Mouse (Mus musculus) right cerebral cortex, adult 2 months (tissue): ENCODE measurements at regions not wholly inside any gene's neighbourhood (a gene's known extent, or its start where the extent isn't known, plus 50 kb on each side); places are given as distances from the start of the nearest gene placed in this dataset.
"Not testable (repeated sequence)": the region's sequence is repeated elsewhere in the genome, so short reads cannot be mapped to it uniquely, and the experiment has no call there.

ENCODE experiments used
- DNase-seq, 2 experiments: peaks; one replicate each; pipeline ENCODE4 v3.0.0; 2021 to 2022; ENCODE audit warnings: low spot score in 2 of 2

DNA sequence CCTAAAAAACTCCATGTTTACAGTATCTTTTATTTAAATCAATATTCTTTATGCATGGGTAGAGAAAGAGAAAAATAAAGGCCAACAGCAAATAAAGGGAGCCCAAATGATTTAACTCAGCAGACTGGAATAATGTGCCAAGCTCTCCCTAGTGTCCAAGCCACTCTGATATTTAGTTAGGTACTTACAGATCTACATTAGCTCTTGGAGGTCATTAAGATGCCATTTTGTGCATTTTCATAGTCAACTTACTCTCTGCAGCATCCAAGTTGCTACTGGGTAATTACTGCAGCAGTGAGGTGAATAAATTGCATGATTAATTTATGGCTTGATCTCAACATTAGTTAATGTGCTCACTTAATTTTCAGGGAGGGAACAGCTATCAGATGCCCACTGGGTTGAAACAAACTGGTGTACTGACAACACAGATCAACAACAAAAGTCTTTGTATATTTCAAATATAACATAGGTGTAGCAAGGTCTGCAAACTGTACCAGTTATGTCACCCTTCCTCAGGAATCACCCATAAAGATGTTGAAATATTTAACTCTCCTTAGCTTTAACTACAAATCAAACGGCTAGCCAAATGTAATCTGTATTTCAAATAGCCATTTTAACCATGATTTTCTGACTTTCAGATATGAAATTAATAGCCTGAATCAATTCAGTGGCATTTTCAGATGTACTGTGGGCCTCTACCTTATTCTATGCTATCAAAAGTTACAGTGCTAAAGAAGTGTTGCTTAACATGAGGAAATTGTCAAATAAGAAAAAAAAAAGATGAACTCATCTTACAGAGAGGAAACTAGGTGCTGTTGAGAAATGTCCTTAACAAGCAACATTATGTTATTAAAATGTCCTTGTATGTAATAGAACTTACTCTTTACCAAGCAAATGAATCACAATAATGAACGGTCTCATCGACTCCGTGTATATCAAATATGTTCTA lies 163.8 kb upstream of the Hapln1 start:
- DNase-seq = no peak

DNA sequence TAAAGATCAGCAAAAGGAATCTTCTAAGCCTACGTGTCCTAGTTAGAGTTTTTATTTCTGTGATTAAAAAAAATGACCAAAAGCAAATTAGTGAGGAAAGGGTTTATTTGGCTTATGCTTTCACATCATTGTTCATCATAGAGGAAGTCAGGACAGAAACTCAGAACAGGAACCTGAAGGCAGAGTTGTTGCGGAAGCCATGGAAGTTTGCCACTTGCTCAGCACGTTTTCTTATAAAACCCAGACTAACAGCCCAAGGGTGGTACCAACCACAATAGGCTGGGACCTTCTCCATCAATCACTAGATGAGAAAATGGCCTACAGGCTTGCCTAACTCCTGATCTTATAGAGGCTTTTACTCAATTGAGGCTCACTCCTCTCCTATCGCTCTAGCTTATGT lies 161.2 kb upstream of the Hapln1 start:
- DNase-seq = no peak

DNA sequence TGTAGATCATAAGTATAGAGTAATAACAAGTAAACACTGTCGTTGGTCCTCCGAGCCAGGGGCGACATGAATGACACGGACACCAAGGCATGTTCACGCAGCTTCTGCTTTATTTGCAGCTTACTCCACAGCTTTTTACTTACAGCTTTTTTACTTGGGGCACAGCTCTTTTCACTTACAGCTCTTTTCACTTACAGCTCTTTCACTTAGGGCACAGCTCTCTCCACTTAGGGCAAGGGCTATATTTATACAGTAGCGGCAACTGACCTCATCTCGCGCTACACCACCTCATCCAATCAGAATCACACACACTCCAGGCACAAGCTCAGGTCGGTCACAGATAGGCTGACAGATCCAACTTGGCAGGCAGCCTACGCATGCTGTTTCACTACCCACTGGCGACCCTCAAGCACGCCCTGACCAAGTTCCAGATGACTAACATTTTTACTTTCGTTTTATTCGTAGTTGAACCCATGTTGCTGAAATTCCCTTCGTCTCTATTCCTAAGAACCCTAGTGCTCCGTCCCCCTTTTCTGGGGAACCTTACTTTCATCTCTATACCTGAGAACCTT lies 155.9 kb upstream of the Hapln1 start:
- not testable (repeated sequence) for DNase-seq

DNA sequence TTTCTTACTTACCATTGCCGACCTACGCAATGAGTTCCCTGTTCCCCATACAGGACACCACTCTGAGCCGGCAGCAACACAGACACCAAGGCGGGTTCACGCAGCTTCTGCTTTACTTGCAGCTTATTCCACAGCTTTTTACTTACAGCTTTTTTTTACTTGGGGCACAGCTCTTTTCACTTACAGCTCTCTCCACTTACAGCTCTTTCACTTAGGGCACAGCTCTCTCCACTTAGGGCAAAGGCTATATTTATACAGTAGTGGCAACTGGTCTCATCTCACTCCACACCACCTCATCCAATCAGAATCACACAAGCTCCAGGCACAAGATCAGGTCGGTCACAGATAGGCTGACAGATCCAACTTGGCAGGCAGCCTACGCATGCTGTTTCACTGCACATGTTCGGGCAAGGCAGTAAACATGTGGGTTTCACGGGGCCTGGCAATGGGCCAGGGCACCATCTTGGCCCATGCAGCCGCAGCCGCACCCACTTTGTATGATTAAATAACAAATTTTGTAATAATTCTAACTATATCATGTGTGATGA lies 154.9 kb upstream of the Hapln1 start:
- DNase-seq = peak in 1 of 2 experiments; percentile 18

DNA sequence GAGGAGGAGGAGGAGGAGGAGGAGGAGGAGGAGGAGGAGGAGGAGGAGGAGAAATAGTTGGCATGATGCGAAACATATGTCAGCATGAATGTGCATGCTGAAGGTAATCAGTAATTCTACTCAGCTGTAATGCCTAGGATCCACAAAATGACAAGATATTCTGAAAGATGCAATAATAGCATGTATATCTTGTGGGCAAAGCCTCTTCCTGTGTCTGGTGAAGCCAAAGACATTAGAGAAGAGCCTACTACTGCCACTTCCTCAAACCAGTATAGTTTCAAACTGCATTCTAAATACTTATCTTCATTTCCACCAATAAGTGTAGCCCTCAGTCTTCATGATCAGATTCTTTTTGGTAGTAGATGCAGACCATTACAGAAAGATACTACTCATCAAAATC lies 152.2 kb upstream of the Hapln1 start:
- no peak for DNase-seq

DNA sequence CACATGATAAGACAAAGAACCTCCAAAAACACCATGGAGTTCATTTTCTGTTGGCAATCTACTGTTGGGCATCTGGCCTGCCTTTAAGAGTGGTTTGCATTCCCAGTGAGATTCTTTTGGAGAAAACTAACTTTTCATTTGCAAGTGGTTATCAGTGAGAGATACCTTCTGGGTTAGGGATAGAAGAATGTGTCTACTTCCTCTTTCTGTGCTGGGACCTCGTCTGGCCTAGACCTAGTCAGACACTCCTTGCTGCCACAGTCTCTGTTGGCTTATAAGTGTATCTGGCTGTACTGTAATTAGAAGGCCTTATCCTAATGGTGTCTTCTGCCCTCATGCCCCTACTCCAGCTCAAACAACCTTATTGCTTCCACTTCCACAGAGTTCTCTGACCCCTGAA lies 150.4 kb upstream of the Hapln1 start:
- no peak for DNase-seq

DNA sequence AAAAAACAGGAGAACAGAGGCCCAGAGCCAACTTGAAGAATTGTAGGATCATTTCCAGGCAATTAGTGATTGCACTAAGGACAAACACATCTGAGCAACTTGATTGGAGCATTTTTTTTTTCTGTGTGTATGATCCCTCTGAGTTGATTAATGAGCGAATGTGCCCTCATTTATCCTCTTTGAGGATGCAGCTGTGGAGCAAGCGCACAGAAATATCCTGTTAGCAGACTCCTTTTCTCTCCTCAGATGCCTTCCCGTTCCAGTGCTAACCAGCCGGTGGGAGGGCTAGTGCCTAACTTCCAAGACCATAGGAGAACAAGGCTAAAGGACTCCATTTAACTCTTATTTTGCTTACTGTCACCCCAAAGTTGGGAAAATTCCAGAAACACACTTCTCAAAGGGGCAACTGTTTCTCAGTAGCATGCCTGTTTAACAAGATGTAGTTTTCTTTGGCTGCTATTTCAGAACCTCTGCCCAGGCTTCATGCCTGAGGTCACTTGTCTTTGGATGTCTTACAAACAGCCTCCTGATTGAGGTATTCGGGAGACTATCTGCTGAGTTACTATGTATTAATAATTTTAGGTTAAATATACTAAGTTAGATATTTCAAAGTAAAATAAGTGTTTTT lies 144.8 kb upstream of the Hapln1 start:
- DNase-seq = no peak

DNA sequence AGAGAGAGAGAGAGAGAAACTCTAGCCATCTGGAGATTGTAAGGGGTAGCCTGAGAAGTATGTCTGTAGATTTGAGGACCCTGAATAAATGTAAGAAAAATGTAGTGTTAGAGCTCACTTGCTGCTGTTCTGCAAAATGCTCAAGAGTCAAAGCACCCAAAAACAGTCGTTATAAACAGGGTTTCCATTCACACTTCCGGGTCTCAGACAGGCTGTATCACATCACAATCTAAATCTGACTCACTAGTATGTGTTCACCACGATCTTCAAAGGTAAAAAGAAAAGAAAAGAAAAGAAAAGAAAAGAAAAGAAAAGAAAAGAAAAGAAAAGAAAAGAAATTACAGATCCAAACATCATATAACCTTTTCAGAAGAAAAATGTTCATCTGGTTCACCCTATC lies 143.7 kb upstream of the Hapln1 start:
- no peak for DNase-seq

DNA sequence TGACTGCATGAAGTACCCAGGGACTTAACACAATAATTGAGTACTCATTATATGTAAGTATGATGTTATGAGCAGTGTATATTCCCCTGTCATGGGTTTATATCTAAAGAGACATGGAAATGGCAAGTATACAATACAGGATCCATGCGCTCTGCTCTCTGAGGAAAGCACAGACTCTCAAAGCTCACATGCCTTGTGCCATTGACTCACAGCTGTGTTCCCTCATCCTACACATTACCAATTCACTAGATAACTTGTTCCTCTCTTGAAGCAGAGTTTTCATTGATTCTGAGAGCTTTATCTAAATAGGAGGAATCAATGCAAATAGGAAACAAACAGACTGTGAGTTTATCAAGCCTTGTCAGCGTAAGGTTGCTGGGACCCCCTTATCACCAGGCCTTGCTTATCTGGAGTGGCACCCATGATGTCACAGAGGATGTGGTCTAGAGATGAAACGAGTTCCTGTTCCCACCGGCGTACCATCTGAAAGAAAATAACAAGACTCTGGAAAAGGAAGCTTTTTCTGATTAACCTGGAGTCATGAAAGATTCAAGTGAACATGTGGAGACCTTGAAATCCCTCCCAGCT lies 138.4 kb upstream of the Hapln1 start:
- DNase-seq = no peak

DNA sequence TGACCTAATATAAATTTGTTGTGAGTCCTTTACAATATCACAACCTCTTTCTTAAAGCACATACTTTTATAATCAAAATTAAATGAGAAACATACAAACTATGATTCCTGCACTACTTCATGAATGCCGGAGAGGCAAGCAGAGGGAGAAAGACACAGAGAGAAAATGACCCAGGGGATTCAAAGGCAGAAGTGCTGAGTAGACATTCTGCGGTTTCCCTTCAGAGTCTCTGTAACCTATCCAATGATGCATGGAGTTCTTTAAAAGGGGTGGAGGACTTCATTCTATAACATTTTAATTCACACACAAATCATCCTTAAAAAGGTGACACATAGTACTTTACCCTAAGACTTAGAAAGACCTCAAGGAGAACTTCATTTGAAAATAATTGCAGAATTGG lies 129.1 kb upstream of the Hapln1 start:
- DNase-seq = no peak

DNA sequence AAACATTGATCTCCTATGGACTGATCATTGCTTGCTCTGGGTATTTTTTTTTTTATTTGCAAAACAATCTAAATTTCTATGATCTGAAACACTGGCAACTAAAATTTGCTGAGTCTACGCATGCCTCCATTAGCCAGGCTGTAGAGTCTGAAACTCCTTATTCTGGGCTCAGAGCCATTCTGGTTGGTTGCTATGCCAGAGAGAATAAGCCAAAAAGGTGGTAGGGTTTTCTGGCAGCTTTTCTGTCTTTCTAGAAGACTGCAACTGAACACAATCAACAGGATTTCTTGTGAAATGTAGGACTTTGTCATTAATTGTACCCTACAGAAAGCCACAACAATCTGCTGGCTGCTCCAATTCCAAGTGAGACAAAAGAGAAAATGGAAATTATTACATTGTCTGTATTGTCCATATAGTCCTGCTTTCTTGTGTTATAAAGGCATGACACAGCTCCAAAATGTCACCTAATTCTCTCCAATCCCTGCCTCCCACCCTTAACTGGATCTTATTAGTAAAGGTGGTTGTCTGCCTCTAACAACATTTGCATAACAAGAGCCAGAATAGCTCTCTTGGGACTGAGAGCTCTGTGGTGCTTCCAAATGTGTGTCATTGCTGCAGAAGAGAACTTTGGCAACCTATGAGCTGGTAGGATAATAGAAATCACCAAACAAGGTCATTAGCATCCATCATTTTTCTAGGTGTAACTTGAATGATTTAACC lies 126.7 kb upstream of the Hapln1 start:
- peak in 1 of 2 experiments; percentile 5 for DNase-seq

DNA sequence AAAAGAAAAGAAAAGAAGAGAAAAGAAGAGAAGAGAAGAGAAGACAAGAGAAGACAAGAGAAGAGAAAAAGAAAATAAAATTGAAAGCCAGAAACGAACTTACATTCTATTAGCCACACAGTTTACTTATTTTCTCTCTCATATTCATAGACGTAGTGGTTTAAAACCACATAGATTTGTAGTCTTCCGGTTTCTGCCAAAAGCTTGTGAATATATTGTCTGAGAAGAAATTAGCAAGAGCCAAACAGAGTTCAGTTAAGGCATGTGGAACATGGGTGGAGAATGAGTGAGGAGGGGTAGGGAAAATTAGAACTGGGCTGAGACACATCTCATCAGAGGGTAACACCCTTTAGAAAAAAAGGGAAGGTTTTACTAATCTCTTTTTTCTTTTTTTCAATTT lies 120.8 kb upstream of the Hapln1 start:
- no peak for DNase-seq

DNA sequence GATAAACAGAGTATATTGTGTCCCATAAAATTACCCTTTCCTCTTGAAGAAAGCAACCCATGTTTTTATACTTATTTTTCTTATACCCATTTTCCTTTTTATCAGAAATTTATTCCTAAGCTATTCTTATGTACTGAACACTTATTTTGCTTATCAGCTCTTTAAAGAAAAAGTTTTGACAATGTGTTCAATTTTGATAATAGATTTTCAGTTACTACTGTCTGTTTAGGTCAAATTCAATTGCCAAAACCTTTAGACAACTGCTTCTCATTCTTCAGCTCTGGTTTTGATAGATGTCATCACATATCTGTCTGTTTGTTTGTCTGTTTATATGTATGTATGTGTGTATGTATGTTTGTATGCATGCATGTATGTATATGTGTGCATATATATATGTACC lies 117.8 kb upstream of the Hapln1 start:
- no peak for DNase-seq

DNA sequence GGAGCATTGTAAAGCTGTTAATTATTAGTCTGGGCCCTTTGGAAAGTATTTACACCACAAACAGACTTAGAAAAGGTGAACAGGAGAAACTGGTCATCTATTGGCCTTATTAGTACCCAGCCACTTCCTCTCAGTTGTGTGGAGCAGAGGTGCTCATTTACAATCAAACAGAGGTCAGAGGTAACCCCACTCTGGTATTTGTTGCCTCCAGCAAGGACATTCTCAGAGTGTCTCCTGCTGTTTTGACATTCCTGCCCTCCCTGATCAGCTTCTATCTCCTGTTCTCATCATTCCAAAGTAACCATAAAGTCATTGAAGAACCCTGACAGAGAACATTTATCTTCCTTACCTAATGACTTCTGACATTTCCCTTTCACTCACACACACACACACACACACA lies 116.1 kb upstream of the Hapln1 start:
- DNase-seq = no peak

DNA sequence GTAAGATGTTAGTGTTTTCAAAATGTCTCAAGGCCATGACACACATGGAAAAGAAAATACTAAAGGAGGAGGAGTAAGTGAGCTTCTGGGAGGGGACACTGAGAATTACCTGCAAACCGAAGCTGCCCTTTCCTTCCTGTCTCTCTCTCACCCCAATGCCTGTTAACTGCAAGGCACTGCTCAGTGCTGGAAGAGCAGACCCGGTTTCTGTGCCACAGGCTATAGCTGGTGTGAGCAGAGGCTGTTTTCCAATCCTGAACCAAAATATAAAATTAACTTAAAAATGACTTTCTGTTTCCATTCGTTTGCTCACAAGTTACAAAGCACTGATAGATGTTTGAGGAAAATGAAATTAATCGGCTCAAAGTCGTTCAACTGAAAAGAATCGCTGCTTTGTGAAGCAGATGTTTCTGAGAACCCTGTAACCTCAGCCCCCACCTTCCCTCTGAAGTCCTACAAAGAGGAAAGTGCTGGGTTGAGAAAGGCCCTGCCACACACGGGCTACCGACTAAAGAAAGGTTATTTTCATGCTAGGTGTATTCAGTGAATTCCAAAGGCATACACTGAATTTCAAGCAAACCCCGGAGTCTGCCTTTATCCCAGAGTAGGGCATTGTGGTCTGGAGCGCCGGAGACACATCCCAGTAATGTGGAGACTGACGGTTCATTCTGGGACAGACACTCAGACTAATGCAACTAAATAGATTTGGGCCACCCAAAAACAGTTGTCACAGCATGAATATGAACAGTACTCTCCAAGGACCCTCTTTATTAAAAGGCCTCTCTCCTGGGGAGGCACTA lies 111.1 kb upstream of the Hapln1 start:
- DNase-seq = no peak

DNA sequence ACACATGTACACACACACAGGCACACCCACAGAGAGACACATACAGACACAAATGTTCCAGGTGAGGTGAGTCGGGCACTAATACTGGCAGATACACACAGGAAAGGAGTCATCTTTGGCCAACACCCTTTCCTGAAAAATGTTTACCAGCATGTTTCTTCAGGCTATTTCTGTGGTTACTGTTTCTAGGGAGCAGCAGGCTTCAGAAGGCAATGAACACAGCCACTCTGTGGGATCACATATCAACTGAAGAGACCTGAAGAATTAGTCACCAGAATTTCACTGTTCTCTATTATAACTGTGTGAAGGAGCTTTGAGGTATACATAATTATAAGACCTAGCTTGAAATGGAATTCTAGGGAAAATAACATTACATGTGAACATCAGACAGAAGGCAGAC lies 94.7 kb upstream of the Hapln1 start:
- no peak for DNase-seq

DNA sequence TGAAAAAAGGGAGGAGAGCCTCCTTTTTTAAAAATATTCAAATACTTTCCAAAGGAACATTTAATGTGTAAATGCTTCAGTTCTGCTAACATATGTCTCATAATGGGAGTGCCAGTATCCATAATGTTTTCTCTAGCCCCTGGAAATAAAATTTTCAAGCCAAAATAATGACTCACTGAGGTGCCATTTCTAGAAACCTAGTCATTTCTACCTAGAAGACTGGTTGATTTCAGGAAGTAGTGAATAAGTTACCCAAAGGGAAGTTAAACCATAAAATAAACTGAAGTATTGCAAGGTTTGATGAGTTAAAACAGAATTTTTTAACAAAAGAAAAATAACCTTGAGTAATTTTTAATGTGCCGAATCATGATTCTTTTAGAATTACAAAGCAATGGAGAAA lies 85.8 kb upstream of the Hapln1 start:
- DNase-seq = no peak

DNA sequence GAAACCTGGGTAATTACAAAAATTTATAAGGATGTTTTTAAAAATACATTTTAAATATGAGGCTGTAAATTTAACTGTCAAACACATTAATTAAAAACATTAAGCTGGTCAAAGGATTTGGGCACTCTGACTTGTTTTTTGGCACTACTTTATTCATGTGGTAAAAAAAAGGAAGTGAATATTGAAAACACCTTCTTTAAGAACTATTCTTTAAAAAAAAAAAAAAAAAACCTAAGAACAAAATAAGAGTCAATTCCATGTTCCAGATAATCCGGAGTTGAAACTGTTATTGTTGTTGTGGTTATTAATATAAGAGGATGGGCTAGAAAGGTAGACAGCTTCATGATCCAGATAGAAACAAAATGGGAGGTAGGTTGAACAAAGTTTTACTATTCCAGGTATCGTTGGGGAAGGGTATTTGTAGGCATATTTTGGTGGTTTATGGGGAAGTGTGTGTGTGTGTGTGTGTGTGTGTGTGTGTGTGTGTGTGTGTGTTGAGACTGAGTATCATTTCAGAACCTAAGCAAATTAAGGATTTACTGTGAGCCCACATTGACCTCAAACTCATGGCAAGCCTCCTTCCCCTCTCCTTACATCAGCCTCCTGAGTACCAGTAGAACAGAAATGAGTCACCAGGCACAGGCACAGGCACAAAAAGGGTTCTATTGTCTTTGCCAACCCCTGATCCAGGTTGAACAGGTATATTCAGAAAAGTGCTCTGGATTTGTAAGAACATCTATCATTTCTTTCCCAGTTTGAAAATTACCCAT lies 85.2 kb upstream of the Hapln1 start:
- no peak for DNase-seq

DNA sequence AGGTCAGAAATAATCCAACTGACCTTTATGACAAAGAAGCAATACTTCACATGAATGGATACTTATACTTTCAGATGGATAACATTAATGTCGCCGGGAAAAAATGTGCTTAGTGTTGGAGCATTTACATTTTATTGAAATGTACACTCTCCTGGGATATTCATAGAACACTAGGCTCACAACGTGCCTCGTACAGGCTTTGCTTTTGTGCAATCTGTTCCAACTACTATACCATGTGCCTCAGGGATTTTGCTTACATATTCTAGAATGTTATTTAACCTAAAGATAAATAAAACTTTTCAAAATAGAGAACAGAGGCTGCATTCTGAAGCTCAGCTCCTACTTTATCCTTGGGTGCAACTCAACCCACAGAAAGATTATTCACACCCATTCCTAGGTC lies 75.8 kb upstream of the Hapln1 start:
- DNase-seq = no peak
